Mouse (Mus musculus) liver, embryonic 16.5 days (tissue): ENCODE measurements at regions not wholly inside any gene's neighbourhood (a gene's known extent, or its start where the extent isn't known, plus 50 kb on each side); places are given as distances from the start of the nearest gene placed in this dataset.

Source experiments
- ATAC-seq: fragments of 200-750 bp; cut with Nextera tagmentation; 2 replicates; pipeline ENCODE4 v1.8.0; 2017; ENCODE audit warnings: low read depth, mild to moderate bottlenecking, moderate number of reproducible peaks, moderate library complexity
- H3K27ac ChIP-seq: fragments of 300-500 bp; sonication (generic); 2 replicates; pipeline ENCODE4 v1.5.1; 2014; ENCODE audit warnings: mild to moderate bottlenecking, low read length
- H3K27me3 ChIP-seq: fragments of 300-500 bp; sonication (generic); 2 replicates; pipeline ENCODE4 v1.6.1; 2014; ENCODE audit warnings: low read depth, low read length, mixed read lengths; ENCODE audit not compliant: control insufficient read depth, insufficient read depth
- H3K36me3 ChIP-seq: fragments of 300-500 bp; sonication (generic); 2 replicates; pipeline ENCODE4 v1.6.1; 2014; ENCODE audit warnings: mild to moderate bottlenecking; ENCODE audit not compliant: control insufficient read depth, insufficient read depth
- H3K4me1 ChIP-seq: fragments of 300-500 bp; sonication (generic); 2 replicates; pipeline ENCODE4 v1.6.1; 2014; ENCODE audit warnings: low read depth, low read length, mixed read lengths; ENCODE audit not compliant: control insufficient read depth
- H3K4me2 ChIP-seq: fragments of 300-500 bp; sonication (generic); 2 replicates; pipeline ENCODE4 v1.6.1; 2014; ENCODE audit warnings: low read depth, low read length, mixed read lengths
- H3K4me3 ChIP-seq: fragments of 300-500 bp; sonication (generic); 2 replicates; pipeline ENCODE4 v1.5.1; 2014; ENCODE audit warnings: low read depth, mild to moderate bottlenecking, low read length
- H3K9ac ChIP-seq: fragments of 300-500 bp; sonication (generic); 2 replicates; pipeline ENCODE4 v1.6.1; 2014; ENCODE audit warnings: low read depth, low read length
- H3K9me3 ChIP-seq: fragments of 300-500 bp; sonication (generic); replicated peaks from 2 replicates; pipeline ENCODE4 v1.6.1; 2016; ENCODE audit warnings: low read length; ENCODE audit not compliant: control insufficient read depth
- WGBS: fragments of 180-500 bp; shearing (Covaris S2); extraction: QIAGEN DNeasy Blood & Tissue Kit; methylation state at CpG from one replicate; pipeline ENCODE4 v1.1.7; 2014; ENCODE audit not compliant: insufficient replicate concordance; 5-methylcytosine and 5-hydroxymethylcytosine counted together

- Histone ChIP-seq H3K36me3 (no peaks in the 10 kb centered on the region), H3K9ac (no peak overlapping the region), H3K9me3 (no peaks in the 10 kb centered on the region), H3K4me3 (no peak overlapping the region), H3K27ac (no peak overlapping the region), H3K4me2 (no peak overlapping the region), H3K27me3 (no peaks in the 10 kb centered on the region), H3K4me1 (no peaks in the 10 kb centered on the region)
- WGBS, result 58% methylated on average over 5 of the region's 5 CpGs
- no peak for ATAC-seq
Observed at GRCm38 (mm10) chr5:28884746-28885365, 310.9 kb upstream of the Rnf32 start.

DNA sequence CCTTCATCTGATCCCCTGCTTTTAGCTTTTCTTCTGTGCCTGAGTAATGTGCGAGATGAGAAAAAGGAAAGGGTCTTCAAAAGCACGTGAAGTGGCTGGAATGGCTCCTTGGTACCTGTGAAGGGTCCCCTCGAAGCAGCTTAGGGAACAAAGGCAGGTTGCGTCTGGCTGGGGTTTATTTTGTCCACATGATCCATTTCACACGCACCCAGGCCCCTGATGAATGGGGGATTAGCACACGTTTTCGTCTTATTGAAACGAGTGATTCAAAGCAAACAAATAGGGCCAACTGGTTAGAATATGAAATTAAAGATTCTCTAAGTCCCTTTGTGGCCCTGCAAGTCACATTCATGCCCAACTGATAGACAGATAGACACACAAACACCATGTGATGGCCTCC is 319.6 kb upstream of the Rnf32 start:
- Histone ChIP-seq H3K27ac (no peak overlapping the region), H3K9ac (no peak overlapping the region), H3K4me1 (no peaks in the 10 kb centered on the region), H3K36me3 (no peaks in the 10 kb centered on the region), H3K27me3 (no peaks in the 10 kb centered on the region), H3K4me2 (no peak overlapping the region), H3K9me3 (no peaks in the 10 kb centered on the region), H3K4me3 (no peak overlapping the region)
- WGBS, result 58% methylated on average over 8 of the region's 8 CpGs
- ATAC-seq, result no peak

GRCm38 (mm10) chr5:28873600-28874265 is 322.1 kb upstream of the Rnf32 start:
- Histone ChIP-seq H3K27ac (no peak overlapping the region), H3K9ac (no peak overlapping the region), H3K9me3 (no peaks in the 10 kb centered on the region), H3K27me3 (no peaks in the 10 kb centered on the region), H3K4me2 (no peak overlapping the region), H3K4me3 (no peak overlapping the region), H3K36me3 (no peaks in the 10 kb centered on the region), H3K4me1 (no peaks in the 10 kb centered on the region)
- ATAC-seq, result no peak
- 67% methylated on average over 3 of the region's 3 CpGs for WGBS

- H3K4me1 ChIP-seq, result no peaks in the 10 kb centered on the region
- no peak overlapping the region for H3K4me2 ChIP-seq
- H3K36me3 ChIP-seq, result no peaks in the 10 kb centered on the region
- no peak overlapping the region for H3K27ac ChIP-seq
- H3K9ac ChIP-seq, result no peak overlapping the region
- H3K4me3 ChIP-seq, result no peak overlapping the region
- 57% methylated on average over 9 of the region's 9 CpGs for WGBS
- H3K27me3 ChIP-seq, result no peaks in the 10 kb centered on the region
- ATAC-seq, result no peak
- H3K9me3 ChIP-seq, result no peaks in the 10 kb centered on the region
Observed at GRCm38 (mm10) chr5:28859604-28860371, 336.0 kb upstream of the Rnf32 start.

DNA sequence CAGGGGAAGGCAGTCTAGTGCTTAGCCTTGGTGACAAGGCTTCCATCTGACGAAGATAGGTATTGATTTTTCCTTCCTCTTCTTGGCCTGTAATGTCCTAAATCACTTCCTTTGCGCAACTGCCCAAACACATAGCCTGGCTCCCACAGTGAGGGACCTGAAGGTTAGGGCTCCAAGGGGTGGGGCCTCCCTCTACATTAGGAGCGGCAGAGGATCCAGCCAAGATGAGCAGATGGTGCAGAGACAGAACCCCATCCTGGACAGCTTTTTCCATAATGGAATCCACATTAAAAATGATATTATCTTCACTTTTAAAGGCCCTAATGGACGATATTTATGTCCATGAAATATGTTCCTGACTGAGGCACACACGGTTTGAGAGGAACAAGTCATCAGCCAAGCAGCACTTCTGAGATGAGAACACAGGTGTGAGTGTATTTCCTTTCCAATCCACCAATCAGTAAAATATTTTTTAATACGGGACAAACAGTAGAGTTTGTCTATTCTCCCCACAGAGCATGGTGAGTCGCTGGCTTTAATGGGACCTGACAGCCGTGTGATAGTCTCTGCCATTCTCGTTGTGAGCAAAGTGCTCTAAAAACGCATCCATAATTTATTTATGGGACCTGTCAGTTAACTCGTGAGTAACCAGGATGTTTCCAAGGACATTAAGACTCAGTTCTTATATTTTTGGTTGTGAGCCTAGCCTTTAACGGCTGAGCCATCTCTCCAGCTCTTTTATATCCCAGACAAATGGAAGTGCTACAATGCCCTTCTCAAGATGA is 357.5 kb upstream of the Rnf32 start:
- 49% methylated on average over 12 of the region's 12 CpGs for WGBS
- H3K9me3 ChIP-seq, result no peaks in the 10 kb centered on the region
- H3K4me1 ChIP-seq, result no peaks in the 10 kb centered on the region
- no peak overlapping the region for H3K9ac ChIP-seq
- H3K4me3 ChIP-seq, result no peak overlapping the region
- no peaks in the 10 kb centered on the region for H3K27me3 ChIP-seq
- no peak overlapping the region for H3K4me2 ChIP-seq
- no peaks in the 10 kb centered on the region for H3K36me3 ChIP-seq
- ATAC-seq, result no peak
- no peak overlapping the region for H3K27ac ChIP-seq

GRCm38 (mm10) chr5:28819091-28819490 is 352.0 kb upstream of the Shh start:
- Histone ChIP-seq H3K9me3 (no peaks in the 10 kb centered on the region), H3K4me3 (no peak overlapping the region), H3K4me1 (no peaks in the 10 kb centered on the region), H3K9ac (no peak overlapping the region), H3K36me3 (no peaks in the 10 kb centered on the region), H3K27me3 (no peaks in the 10 kb centered on the region), H3K27ac (no peak overlapping the region), H3K4me2 (no peak overlapping the region)
- WGBS, result 67% methylated on average over 5 of the region's 5 CpGs
- ATAC-seq, result no peak

DNA sequence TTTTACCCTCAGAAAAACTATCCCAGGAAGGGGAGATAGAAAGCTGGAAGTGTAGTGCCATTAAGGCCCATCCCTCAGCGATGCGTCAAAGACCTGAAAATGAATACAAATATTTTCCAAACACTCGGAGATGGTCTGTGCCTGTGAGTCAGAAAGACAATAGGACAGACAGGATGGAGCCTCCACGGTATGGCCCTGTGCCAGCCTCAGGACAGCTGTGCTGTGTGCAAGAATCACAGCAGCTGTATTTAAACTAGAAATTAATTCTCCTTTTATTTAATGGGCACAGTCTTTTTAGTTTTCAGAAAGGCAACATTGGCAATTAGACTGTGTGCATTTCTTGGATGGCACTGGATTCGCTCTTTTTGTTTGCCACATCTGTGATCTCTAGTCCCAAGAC is 340.9 kb upstream of the Shh start:
- H3K4me3 ChIP-seq, result no peak overlapping the region
- no peak overlapping the region for H3K4me2 ChIP-seq
- H3K27ac ChIP-seq, result no peak overlapping the region
- no peaks in the 10 kb centered on the region for H3K4me1 ChIP-seq
- 57% methylated on average over 5 of the region's 5 CpGs for WGBS
- no peaks in the 10 kb centered on the region for H3K36me3 ChIP-seq
- no peaks in the 10 kb centered on the region for H3K27me3 ChIP-seq
- no peak overlapping the region for H3K9ac ChIP-seq
- no peaks in the 10 kb centered on the region for H3K9me3 ChIP-seq
- no peak for ATAC-seq

GRCm38 (mm10) chr5:28799464-28799863 is 332.4 kb upstream of the Shh start:
- Histone ChIP-seq H3K9ac (no peak overlapping the region), H3K4me2 (no peak overlapping the region), H3K27ac (no peak overlapping the region), H3K27me3 (no peaks in the 10 kb centered on the region), H3K4me1 (no peaks in the 10 kb centered on the region), H3K9me3 (no peaks in the 10 kb centered on the region), H3K4me3 (no peak overlapping the region), H3K36me3 (no peaks in the 10 kb centered on the region)
- 58% methylated on average over 2 of the region's 2 CpGs for WGBS
- no peak for ATAC-seq
